Mouse (Mus musculus): ENCODE results near the gene Tsnaxip1.

GRCm38 (mm10) chr8:105812511-105812910 lies 15.0 kb upstream of the Tsnaxip1 start:
- TF ChIP-seq CTCF (IDR thresholded peaks at IDR 0.05; ENCODE audit: extremely low read depth, insufficient read length, insufficient replicate concordance, low read depth, low read length) (no peak), POLR2A (IDR thresholded peaks at IDR 0.05; ENCODE audit: low read depth, low read length) (no peak)
